Mouse (Mus musculus): ENCODE data around the gene Sfta2. TPM values are rescaled to one million over a fixed set of nuclear protein-coding genes. Genes with fewer than 3 reads are reported as not detected.

The Sfta2 gene
- total and polyA plus RNA-seq, 2 experiments: not detected

- Histone ChIP-seq H3K27me3 (ENCODE audit: control insufficient read depth, insufficient read depth, low read length) (no peaks in the 10 kb centered on the region), H3K4me3 (ENCODE audit: insufficient read depth, low read depth, low read length) (no peak overlapping the region), H3K79me2 (ENCODE audit: control insufficient read depth, insufficient read depth, low read length) (no peaks in the 10 kb centered on the region), H3K36me3 (ENCODE audit: control insufficient read depth, insufficient read depth, low read length) (no peaks in the 10 kb centered on the region), H3K27ac (replicated peaks; ENCODE audit: insufficient read depth, low read depth, low read length) (no peak overlapping the region), H3K9ac (ENCODE audit: low read depth, low read length) (no peak overlapping the region), H3K4me1 (ENCODE audit: control insufficient read depth, insufficient read depth, low read length) (no peaks in the 10 kb centered on the region; the same call in 1 of the 2 replicates)
- WGBS: 57% methylated on average over 4 of the region's 4 CpGs
- no peak for DNase-seq (ENCODE audit: extremely low read depth, low read depth, low spot score)
- TF ChIP-seq POLR2A (IDR thresholded peaks at IDR 0.05; ENCODE audit: extremely low read depth, insufficient read depth, low read length) (no peak), CTCF (IDR thresholded peaks at IDR 0.05; ENCODE audit: low read depth, low read length) (no peak)
Measured at GRCm38 (mm10) chr17:35588387-35588786, 13.0 kb upstream of the Sfta2 start.

DNA sequence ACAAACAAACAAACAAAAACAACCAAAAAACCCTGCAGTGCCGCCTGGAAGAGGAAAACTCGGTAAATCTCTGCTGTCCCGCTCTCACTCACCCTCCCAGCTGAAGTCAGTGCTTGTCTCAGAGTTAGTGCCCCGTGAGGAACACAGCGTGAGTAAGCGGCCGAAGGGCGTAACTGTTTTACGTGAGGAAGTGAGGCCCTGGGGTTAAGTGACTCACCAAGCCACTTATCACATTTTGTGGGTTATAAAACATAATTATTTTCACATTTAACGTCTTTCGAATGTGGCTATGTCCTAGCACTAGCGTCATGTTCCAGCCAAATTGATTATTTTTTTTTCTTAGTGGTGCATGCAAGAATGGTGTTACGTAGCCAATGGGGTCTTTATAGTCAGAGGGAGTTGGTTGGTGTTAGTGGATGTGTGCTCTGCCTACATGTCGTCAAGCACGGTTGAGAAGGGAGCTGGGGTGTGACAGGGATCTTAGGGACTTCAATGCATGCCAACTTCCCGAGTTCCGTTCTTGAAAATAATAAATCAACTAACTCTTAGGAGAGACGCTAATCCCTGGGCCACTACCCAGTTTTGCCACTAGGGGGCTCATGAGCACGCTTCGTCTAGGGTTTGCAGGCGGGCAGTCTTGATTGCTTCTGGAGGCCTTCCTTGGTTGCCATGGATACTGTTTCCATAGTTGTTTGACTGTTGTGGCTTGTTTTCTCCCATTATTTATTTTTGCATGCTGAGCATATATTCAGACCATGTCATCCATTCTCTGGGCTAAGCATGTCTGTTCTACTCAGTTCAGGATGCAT lies 10.7 kb upstream of the Sfta2 start:
- Histone ChIP-seq H3K9ac (ENCODE audit: low read depth, low read length) (no peak overlapping the region), H3K4me3 (ENCODE audit: insufficient read depth, low read depth, low read length) (no peak overlapping the region), H3K79me2 (ENCODE audit: control insufficient read depth, insufficient read depth, low read length) (no peaks in the 10 kb centered on the region), H3K27me3 (ENCODE audit: control insufficient read depth, insufficient read depth, low read length) (no peaks in the 10 kb centered on the region), H3K27ac (replicated peaks; ENCODE audit: insufficient read depth, low read depth, low read length) (no peak overlapping the region), H3K36me3 (ENCODE audit: control insufficient read depth, insufficient read depth, low read length) (no peaks in the 10 kb centered on the region), H3K4me1 (ENCODE audit: control insufficient read depth, insufficient read depth, low read length) (no peaks in the 10 kb centered on the region)
- 47% methylated on average over 21 of the region's 21 CpGs for WGBS
- DNase-seq (ENCODE audit: extremely low read depth, low read depth, low spot score): peak; percentile 35
- TF ChIP-seq POLR2A (IDR thresholded peaks at IDR 0.05; ENCODE audit: extremely low read depth, insufficient read depth, low read length) (no peak), CTCF (IDR thresholded peaks at IDR 0.05; ENCODE audit: low read depth, low read length) (peak; percentile 83)

DNA sequence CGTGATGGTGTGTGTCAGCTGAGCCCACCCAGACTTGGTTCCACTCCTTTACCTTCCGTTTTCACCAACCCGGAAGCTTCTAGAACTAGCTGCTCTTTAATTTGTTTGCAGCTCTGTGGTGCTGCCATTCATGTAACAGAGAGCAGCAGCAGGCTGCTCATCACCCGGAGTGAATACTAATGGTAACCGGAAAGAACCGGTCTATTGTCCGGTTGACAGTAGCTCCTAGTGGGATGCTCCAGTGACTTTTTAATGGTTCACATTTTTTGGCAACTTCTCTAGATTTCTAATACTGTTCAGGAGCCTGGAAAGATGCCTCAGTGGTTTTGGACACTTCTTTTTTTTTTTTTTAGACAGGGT lies 10.2 kb upstream of the Sfta2 start:
- no peaks in the 10 kb centered on the region for H3K27me3 ChIP-seq (ENCODE audit: control insufficient read depth, insufficient read depth, low read length)
- H3K4me3 ChIP-seq (ENCODE audit: insufficient read depth, low read depth, low read length): no peak overlapping the region
- no peaks in the 10 kb centered on the region for H3K4me1 ChIP-seq (ENCODE audit: control insufficient read depth, insufficient read depth, low read length)
- H3K27ac ChIP-seq (replicated peaks; ENCODE audit: insufficient read depth, low read depth, low read length): no peak overlapping the region
- no peak overlapping the region for H3K9ac ChIP-seq (ENCODE audit: low read depth, low read length)
- TF ChIP-seq CTCF (IDR thresholded peaks at IDR 0.05; ENCODE audit: low read depth, low read length): no peak
- TF ChIP-seq POLR2A (IDR thresholded peaks at IDR 0.05; ENCODE audit: extremely low read depth, insufficient read depth, low read length): no peak
- WGBS: 89% methylated on average over 7 of the region's 7 CpGs
- no peaks in the 10 kb centered on the region for H3K79me2 ChIP-seq (ENCODE audit: control insufficient read depth, insufficient read depth, low read length)
- no peak for DNase-seq (ENCODE audit: extremely low read depth, low read depth, low spot score)
- H3K36me3 ChIP-seq (ENCODE audit: control insufficient read depth, insufficient read depth, low read length): no peaks in the 10 kb centered on the region

- TF ChIP-seq POLR2A (IDR thresholded peaks at IDR 0.05; ENCODE audit: extremely low read depth, insufficient read depth, low read length): no peak
- TF ChIP-seq CTCF (IDR thresholded peaks at IDR 0.05; ENCODE audit: low read depth, low read length): no peak
- Histone ChIP-seq H3K9ac (ENCODE audit: low read depth, low read length) (no peak overlapping the region), H3K27me3 (ENCODE audit: control insufficient read depth, insufficient read depth, low read length) (no peaks in the 10 kb centered on the region), H3K4me1 (ENCODE audit: control insufficient read depth, insufficient read depth, low read length) (no peaks in the 10 kb centered on the region), H3K27ac (replicated peaks; ENCODE audit: insufficient read depth, low read depth, low read length) (no peak overlapping the region), H3K36me3 (ENCODE audit: control insufficient read depth, insufficient read depth, low read length) (no peaks in the 10 kb centered on the region), H3K79me2 (ENCODE audit: control insufficient read depth, insufficient read depth, low read length) (no peaks in the 10 kb centered on the region), H3K4me3 (ENCODE audit: insufficient read depth, low read depth, low read length) (no peak overlapping the region)
- DNase-seq (ENCODE audit: extremely low read depth, low read depth, low spot score): no peak
- 86% methylated on average over 15 of the region's 15 CpGs for WGBS
Measured at GRCm38 (mm10) chr17:35591731-35592130, 9.6 kb upstream of the Sfta2 start.

DNA sequence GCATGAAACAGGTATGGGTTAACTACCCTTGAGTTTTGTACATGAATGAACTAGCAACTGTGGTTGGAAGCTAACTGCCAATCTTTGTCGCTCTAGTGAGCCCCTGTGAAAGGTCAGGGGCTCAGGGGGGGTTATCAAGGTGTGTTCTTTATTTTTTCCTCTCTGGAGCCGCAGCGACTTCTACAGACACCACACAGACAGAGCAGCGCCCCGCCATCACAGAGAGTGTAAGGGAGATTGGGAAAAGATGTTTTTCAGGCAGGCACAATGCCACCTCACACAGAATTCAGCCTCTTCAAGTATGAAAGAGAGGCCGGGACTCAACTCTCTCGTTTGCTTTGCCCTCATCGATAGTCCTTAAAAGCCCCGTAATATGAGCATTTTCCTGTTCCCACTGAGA lies 9.2 kb upstream of the Sfta2 start:
- DNase-seq (ENCODE audit: extremely low read depth, low read depth, low spot score): no peak
- no peak overlapping the region for H3K4me3 ChIP-seq (ENCODE audit: insufficient read depth, low read depth, low read length)
- H3K9ac ChIP-seq (ENCODE audit: low read depth, low read length): no peak overlapping the region
- H3K36me3 ChIP-seq (ENCODE audit: control insufficient read depth, insufficient read depth, low read length): no peaks in the 10 kb centered on the region
- TF ChIP-seq POLR2A (IDR thresholded peaks at IDR 0.05; ENCODE audit: extremely low read depth, insufficient read depth, low read length): no peak
- TF ChIP-seq CTCF (IDR thresholded peaks at IDR 0.05; ENCODE audit: low read depth, low read length): no peak
- no peak overlapping the region for H3K27ac ChIP-seq (replicated peaks; ENCODE audit: insufficient read depth, low read depth, low read length)
- 82% methylated on average over 9 of the region's 9 CpGs for WGBS
- no peaks in the 10 kb centered on the region for H3K4me1 ChIP-seq (ENCODE audit: control insufficient read depth, insufficient read depth, low read length)
- H3K27me3 ChIP-seq (ENCODE audit: control insufficient read depth, insufficient read depth, low read length): no peaks in the 10 kb centered on the region
- H3K79me2 ChIP-seq (ENCODE audit: control insufficient read depth, insufficient read depth, low read length): no peaks in the 10 kb centered on the region

- no peak for DNase-seq (ENCODE audit: extremely low read depth, low read depth, low spot score)
- no peak for TF ChIP-seq POLR2A (IDR thresholded peaks at IDR 0.05; ENCODE audit: extremely low read depth, insufficient read depth, low read length)
- TF ChIP-seq CTCF (IDR thresholded peaks at IDR 0.05; ENCODE audit: low read depth, low read length): no peak
- H3K79me2 ChIP-seq (ENCODE audit: control insufficient read depth, insufficient read depth, low read length): no peaks in the 10 kb centered on the region
- no peak overlapping the region for H3K27ac ChIP-seq (replicated peaks; ENCODE audit: insufficient read depth, low read depth, low read length)
- H3K27me3 ChIP-seq (ENCODE audit: control insufficient read depth, insufficient read depth, low read length): no peaks in the 10 kb centered on the region
- H3K9ac ChIP-seq (ENCODE audit: low read depth, low read length): no peak overlapping the region
- H3K4me1 ChIP-seq (ENCODE audit: control insufficient read depth, insufficient read depth, low read length): no peaks in the 10 kb centered on the region
- H3K36me3 ChIP-seq (ENCODE audit: control insufficient read depth, insufficient read depth, low read length): no peaks in the 10 kb centered on the region
- WGBS: 35% methylated on average over 4 of the region's 4 CpGs
- no peak overlapping the region for H3K4me3 ChIP-seq (ENCODE audit: insufficient read depth, low read depth, low read length)
Measured at GRCm38 (mm10) chr17:35593786-35594185, 7.6 kb upstream of the Sfta2 start.

All from liver, adult 2 months (tissue).